Mouse (Mus musculus) thymus, adult 2 months (tissue): Measurements from ENCODE around the gene Shbg. TPM values are rescaled to one million over a fixed set of nuclear protein-coding genes. Genes with fewer than 3 reads are reported as not detected.

ENCODE experiments used
- DNase-seq: peaks from one replicate; pipeline ENCODE4 v3.0.0; 2021
- H3K27ac ChIP-seq: fragments of 200-500 bp; 2 replicates; pipeline ENCODE4 v1.5.1; 2012; ENCODE audit warnings: low read length, control low read depth; ENCODE audit not compliant: control insufficient read depth, insufficient read depth
- H3K27me3 ChIP-seq: fragments of 200-500 bp; 2 replicates; pipeline ENCODE4 v1.6.1; 2012; ENCODE audit warnings: mild to moderate bottlenecking, low read length, moderate library complexity, mixed read lengths; ENCODE audit not compliant: control insufficient read depth, insufficient read depth
- H3K36me3 ChIP-seq: fragments of 200-500 bp; 2 replicates; pipeline ENCODE4 v1.6.1; 2012; ENCODE audit warnings: mild to moderate bottlenecking, low read length, moderate library complexity; ENCODE audit not compliant: control insufficient read depth, insufficient read depth
- H3K4me1 ChIP-seq: fragments of 200-500 bp; replicated peaks from 2 replicates; pipeline ENCODE4 v1.6.1; 2012; ENCODE audit warnings: low read length; ENCODE audit not compliant: control insufficient read depth, insufficient read depth
- H3K4me3 ChIP-seq: fragments of 200-500 bp; 2 replicates; pipeline ENCODE4 v1.5.1; 2012; ENCODE audit warnings: mild to moderate bottlenecking, low read length, control low read depth, moderate library complexity; ENCODE audit not compliant: control insufficient read depth, insufficient read depth
- CTCF ChIP-seq: fragments of 200-500 bp; IDR thresholded peaks from 2 replicates; pipeline ENCODE4 v1.5.1; 2012; ENCODE audit warnings: mild to moderate bottlenecking, control low read depth, low read length, moderate library complexity, borderline replicate concordance; ENCODE audit not compliant: control insufficient read depth, poor library complexity, insufficient read depth; ENCODE audit errors: extremely low read depth
- POLR2A ChIP-seq: fragments of 200-500 bp; IDR thresholded peaks from 2 replicates; pipeline ENCODE4 v1.6.1; 2012; ENCODE audit warnings: mild to moderate bottlenecking, low read length, control low read depth, moderate library complexity; ENCODE audit not compliant: control insufficient read depth, poor library complexity, insufficient read depth; ENCODE audit errors: extremely low read depth
- WGBS: fragments of 180-500 bp; shearing (Covaris S2); methylation state at CpG from one replicate; pipeline ENCODE4 v1.1.7; 2018; 5-methylcytosine and 5-hydroxymethylcytosine counted together
- polyA plus RNA-seq: library from polyadenylated mRNA; depleted of rRNA; stranded (reverse); fragments of >200 nt; gene quantifications from 2 replicates; pipeline ENCODE4 v1.2.3, GENCODE M21; 2012; rRNA removed

Gene Shbg
- polyA plus RNA-seq: not detected in 2 replicates

DNA sequence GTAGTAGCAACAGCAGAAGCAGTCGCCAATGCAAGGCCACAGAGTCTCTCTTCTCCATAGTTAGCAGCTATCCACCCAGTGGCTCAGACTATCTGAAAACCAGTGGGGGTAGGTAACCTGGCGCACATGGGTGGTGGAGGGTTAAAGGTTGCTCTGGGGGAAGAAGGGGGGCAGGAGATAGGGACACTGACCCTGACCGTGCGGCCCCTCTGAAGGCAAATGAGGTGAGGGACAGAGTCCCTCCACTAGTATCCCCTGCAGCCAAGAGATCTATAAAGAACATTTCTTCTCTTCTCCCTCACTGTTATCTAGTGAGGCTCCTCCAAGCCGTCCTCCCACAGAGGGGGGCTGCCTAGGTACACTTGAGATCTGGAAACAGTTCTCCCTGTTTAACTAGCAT, at the start of gene Shbg:
Gene Shbg, minus strand, starts transcription at position 101 of the 400 bp plus-strand sequence.
- no peaks in the 10 kb centered on the region for H3K36me3 ChIP-seq
- DNase-seq: no peak
- WGBS: 83% methylated on average over 5 of the region's 5 CpGs

DNA sequence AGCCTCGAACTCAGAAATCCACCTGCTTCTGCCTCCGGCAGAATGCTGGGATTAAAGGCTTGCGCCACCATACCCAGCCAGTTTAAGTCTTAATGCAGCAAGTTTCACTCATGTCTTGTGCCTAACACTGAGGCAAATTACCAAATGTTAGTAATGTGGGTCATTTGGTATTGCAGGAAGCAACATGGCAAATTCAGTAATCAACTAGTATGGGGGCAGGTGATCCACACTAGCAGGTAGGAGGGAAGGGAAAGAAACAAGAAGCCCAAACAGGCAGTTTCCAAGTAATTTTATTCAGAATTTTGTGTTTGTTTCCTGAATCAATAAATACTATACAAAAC, 48.9 kb upstream of the Shbg start:
- WGBS: 96% methylated on average over 3 of the region's 3 CpGs
- Histone ChIP-seq H3K4me3 (no peak overlapping the region), H3K4me1 (peaks cover 12% of the 10 kb centered on the region), H3K36me3 (peaks cover 42% of the 10 kb centered on the region), H3K27me3 (no peaks in the 10 kb centered on the region), H3K27ac (no peak overlapping the region)
- no peak for DNase-seq
- TF ChIP-seq CTCF (no peak), POLR2A (no peak)

More for the DNA sequence above, at the start of gene Shbg:
- Histone ChIP-seq H3K27me3 (no peaks in the 10 kb centered on the region; the same call in 1 of the 2 replicates), H3K4me1 (0 out of 2 replicates have a peak, but pooled peaks cover 5% of the 10 kb centered on the region), H3K4me3 (no peak within 1 kb of the TSS), H3K27ac (no peak within 1 kb of the TSS)
- TF ChIP-seq CTCF: no peak
- TF ChIP-seq POLR2A: no peak

DNA sequence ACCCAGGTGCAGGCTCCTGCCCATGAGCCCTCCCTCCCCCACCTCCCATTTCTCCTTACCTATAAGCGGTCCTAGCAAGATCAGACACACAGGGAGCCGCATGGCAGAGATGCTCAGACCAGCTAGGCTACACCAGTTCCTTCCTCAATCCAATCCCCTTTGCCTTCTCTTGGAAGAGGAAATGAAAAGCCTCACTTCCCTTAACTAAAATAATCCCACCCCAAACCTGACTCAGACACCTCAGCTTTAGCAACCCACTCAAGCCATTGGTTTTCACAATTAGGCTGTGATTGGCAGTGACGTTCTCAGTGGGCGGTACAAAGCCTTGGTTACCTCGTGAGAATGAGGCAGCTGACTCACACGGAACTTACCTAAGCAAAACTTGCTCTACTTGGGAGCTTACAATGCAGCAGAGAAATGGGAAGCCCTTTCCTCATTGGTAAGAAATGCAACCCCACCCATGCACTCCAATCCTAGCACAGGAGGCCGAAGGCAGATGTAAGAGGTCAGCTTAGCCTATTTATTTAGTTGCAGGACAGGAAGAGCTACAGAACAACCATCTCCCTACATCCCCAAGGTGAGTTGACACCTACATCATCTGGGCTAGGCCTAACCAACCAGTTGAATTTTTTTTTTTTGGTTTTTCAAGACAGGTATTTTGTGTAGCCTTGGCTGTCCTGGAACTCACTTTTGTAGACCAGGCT, 48.4 kb upstream of the Shbg start, which contains the start of gene Cd68:
Gene Cd68, minus strand, starts transcription at position 193 of the 704 bp plus-strand sequence.
- 55% methylated on average over 7 of the region's 7 CpGs for WGBS
- no peak within 1 kb of the TSS for H3K27ac ChIP-seq
- H3K4me3 ChIP-seq: no peak within 1 kb of the TSS
- no peak for TF ChIP-seq CTCF
- no peak for TF ChIP-seq POLR2A
- H3K36me3 ChIP-seq: peaks cover 42% of the 10 kb centered on the region
- no peaks in the 10 kb centered on the region for H3K27me3 ChIP-seq
- DNase-seq: no peak
- peaks cover 17% of the 10 kb centered on the region for H3K4me1 ChIP-seq

DNA sequence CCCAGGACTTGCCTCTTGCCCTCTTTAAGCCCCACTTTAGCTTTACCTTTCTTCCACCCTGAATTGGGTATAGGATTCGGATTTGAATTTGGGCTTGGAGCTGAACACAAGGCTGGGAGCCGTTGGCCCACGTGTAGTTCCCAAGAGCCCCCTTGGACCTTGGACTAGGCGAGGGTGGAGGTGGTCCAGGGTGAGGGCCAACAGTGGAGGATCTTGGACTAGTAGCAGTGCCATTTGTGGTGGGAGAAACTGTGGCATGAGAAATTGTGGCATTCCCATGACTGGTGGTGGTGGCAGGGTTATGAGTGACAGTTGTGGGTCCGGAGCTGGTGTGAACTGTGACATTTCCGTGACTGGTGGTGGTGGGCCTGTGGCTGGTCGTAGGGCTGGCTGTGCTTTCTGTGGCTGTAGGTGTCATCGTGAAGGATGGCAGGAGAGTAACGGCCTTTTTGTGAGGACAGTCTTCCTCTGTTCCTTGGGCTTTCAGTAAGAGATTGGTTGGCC, 47.8 kb upstream of the Shbg start:
- Histone ChIP-seq H3K36me3 (peaks cover 41% of the 10 kb centered on the region), H3K27ac (no peak overlapping the region), H3K27me3 (no peaks in the 10 kb centered on the region), H3K4me1 (peaks cover 17% of the 10 kb centered on the region), H3K4me3 (no peak overlapping the region)
- no peak for DNase-seq
- 86% methylated on average over 9 of the region's 9 CpGs for WGBS
- TF ChIP-seq CTCF (no peak), POLR2A (no peak)

DNA sequence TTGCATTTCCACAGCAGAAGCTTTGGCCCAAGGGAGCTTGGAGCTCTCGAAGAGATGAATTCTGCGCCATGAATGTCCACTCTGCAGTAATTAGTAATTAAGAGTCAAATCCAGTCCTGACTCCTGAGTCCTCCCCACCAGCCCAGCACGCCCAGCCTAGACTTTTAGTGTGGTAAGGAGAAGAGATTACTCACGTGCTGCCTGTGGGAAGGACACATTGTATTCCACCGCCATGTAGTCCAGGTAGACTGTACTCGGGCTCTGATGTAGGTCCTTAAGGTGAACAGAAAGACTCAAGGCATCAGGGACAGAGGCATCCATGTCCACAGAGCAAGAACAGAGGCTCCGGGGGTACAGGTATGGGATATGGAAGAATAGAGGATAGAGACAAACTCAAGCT, 47.1 kb upstream of the Shbg start:
- DNase-seq: no peak
- WGBS: 96% methylated on average over 7 of the region's 7 CpGs
- TF ChIP-seq CTCF (no peak), POLR2A (no peak)
- Histone ChIP-seq H3K27ac (no peak overlapping the region), H3K4me3 (no peak overlapping the region), H3K4me1 (peaks cover 17% of the 10 kb centered on the region), H3K27me3 (no peaks in the 10 kb centered on the region), H3K36me3 (peaks cover 35% of the 10 kb centered on the region)

DNA sequence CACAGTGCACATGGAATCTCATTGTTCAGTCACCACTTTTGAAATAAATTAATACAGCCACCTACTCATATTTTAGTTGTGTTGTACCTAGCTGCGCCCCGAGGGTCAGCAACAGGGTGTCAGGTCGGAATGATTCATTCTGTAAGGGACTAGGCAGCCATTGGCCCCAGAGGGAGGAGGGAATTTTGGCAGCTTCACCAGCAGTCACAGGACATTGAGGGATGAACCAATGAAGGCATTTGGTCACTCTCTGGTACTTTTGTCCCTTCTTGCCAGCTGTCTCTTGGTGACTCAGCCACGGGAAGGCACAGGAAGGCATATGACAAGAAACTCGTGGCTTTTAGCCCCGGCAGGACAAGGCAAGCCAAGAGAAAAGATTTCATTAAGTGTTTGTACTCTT, 46.1 kb upstream of the Shbg start:
- Histone ChIP-seq H3K27ac (no peak overlapping the region), H3K36me3 (peaks cover 28% of the 10 kb centered on the region), H3K4me1 (peaks cover 17% of the 10 kb centered on the region), H3K4me3 (no peak overlapping the region), H3K27me3 (no peaks in the 10 kb centered on the region)
- no peak for TF ChIP-seq CTCF
- no peak for TF ChIP-seq POLR2A
- whole genome bisulfite sequencing: 79% methylated on average over 6 of the region's 6 CpGs
- no peak for DNase-seq
